Mouse (Mus musculus) bone marrow macrophage, adult 2 months (primary cell): Measurements from ENCODE around the gene Rnf121. TPM values are rescaled to one million over a fixed set of nuclear protein-coding genes. Genes with fewer than 3 reads are reported as not detected.

ENCODE experiments used
- H3K27ac ChIP-seq: 2 replicates; pipeline ENCODE4 v1.5.1; 2012; ENCODE audit warnings: low read depth, low read length; ENCODE audit not compliant: insufficient read depth
- H3K4me1 ChIP-seq: 2 replicates; pipeline ENCODE4 v1.6.1; 2012; ENCODE audit warnings: low read length; ENCODE audit not compliant: control insufficient read depth, insufficient read depth
- H3K4me3 ChIP-seq: 2 replicates; pipeline ENCODE4 v1.5.1; 2012; ENCODE audit warnings: mild to moderate bottlenecking, low read length, moderate library complexity; ENCODE audit not compliant: insufficient read depth
- CTCF ChIP-seq: IDR thresholded peaks from 2 replicates; pipeline ENCODE4 v1.5.1; 2012; ENCODE audit warnings: low read depth, mild to moderate bottlenecking, low read length, moderate library complexity
- POLR2A ChIP-seq: IDR thresholded peaks from 2 replicates; pipeline ENCODE4 v1.6.1; 2012; ENCODE audit warnings: mild to moderate bottlenecking, low read depth, low read length, borderline replicate concordance
- polyA plus RNA-seq: library from polyadenylated mRNA; stranded (reverse); fragments of >200 nt; gene quantifications from 2 replicates; pipeline ENCODE4 v1.2.4, GENCODE M21; 2012; ENCODE audit not compliant: missing spikeins, insufficient read depth, insufficient read length

The Rnf121 gene
- 16.7 and 17.2 TPM in 2 replicates for polyA plus RNA-seq

DNA sequence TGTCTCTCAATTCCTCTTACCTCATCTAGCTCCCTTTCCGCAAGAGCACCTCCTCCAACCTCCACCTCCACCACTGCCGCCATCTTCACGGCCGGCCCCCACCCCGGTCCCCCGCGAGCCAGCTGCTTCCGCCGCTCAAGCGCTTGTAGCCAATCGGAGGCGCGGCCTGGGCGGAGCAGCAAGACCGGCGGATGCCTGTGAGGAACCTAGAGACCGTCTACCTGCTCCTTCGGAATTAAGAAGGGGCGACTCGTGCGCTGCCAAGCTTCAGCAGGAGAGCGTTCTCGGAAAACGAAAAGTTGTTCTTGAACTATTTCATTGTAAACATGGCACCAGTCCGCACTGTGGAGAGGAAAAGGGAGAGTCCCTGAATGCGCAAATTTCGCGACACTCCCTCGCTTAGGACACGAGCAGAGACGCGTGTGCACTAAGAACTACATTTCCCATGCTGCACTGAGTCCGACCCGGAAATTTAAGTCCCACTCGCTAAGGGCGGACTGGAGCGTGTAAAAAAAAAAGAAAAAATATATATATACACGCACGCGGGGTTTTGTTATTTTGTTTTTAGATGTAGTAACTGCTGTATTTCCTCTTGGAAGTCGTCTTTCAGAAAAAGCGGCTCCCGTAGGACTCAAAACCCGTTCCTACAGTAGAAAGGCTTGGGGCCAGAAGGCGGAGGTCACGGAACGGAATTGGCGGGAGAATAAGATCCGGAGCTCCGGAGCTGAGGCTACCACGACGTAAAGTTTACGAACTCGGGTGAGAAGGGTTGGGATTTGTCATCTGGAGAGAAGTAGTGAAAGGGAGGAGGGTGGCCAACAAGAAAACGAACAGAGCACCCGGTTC, at the start of gene Rnf121, which contains the start of the genes Xndc1 and Xntrpc:
Gene Rnf121, minus strand, starts transcription at position 424 of the 846 bp plus-strand sequence.
Gene Xndc1, plus strand, starts transcription at position 466 of the 846 bp plus-strand sequence.
Gene Xntrpc, plus strand, starts transcription at position 668 of the 846 bp plus-strand sequence.
- TF ChIP-seq CTCF = no peak
- no peak; the same call in 1 of the 2 replicates for TF ChIP-seq POLR2A
- Histone ChIP-seq H3K27ac (peak within 1 kb of the TSS; percentile 73), H3K4me1 (peaks cover 12% of the 10 kb centered on the region), H3K4me3 (peak within 1 kb of the TSS; percentile 90)

DNA sequence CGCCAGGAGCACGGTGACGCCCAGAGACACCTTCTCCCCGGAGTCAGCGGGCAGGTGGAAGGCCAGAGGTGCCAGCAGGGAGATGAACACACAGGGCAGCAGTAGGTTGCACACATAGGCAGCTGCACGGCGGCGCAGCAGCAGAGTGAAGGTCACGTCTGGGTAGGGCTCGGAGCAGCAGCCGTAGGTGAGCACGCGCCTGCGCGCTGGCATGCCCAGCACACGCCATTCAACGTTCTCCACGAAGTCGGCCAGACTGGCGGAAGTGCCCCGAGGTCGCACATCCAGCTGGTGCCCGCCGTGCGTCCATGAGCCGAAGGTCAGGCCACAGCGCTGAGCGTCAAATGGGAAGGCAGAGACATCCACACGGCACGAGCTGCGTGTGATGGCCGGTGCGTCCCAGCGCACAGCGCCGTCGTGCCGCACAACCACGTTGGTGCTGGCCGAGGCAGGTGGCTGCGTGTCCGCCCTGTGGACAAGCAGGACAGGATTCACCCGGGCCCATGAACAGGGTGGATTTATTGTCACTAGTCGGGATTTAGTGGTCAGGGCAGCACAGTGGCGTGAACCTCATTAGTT, 48.0 kb upstream of the Rnf121 start:
- TF ChIP-seq CTCF = no peak
- no peak for TF ChIP-seq POLR2A
- no peaks in the 10 kb centered on the region for H3K4me1 ChIP-seq
- H3K4me3 ChIP-seq = no peak overlapping the region
- H3K27ac ChIP-seq = no peak overlapping the region

DNA sequence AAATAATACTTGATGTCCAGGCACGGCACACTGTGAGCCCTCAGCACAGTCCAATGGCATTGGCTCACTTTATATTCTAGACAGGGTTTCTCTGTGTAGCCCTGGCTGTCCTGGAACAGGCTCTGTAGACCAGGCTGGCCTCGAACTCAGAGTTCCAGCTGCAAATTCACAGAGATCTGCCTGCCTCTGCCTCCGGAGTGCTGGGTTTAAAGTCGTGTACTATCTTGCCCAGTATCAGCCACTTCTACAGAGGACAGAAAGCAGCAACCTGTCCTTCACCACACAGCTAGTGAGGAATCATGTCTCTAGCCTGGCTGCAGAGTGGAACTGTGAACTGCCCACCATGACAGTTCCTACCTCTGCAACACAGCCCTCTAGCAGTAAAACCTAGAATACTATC, 44.5 kb upstream of the Rnf121 start:
- no peak overlapping the region for H3K27ac ChIP-seq
- no peak for TF ChIP-seq POLR2A
- TF ChIP-seq CTCF = no peak
- no peaks in the 10 kb centered on the region for H3K4me1 ChIP-seq
- H3K4me3 ChIP-seq = no peak overlapping the region

DNA sequence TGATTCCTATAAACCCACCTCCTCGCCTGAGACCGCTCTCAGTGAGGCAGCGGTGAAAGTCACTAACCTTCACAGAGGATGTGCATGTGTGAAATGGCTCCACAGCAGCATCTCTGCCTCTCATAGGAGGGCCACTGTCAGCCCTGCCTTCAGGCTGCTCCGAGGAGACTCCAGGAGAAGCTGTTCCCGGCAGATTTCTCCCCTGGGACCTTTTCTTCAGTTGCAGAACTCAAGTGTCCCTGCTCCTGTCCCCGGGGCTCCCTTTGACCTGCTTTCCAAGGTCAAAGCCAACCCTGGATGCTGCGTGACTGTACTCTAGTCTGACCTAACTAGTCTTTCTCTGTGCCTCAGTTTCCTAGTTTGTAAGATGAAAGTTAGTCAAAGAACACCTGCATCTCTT, 43.9 kb upstream of the Rnf121 start, which contains the start of gene Art5:
Gene Art5, minus strand, starts transcription at position 319 of the 400 bp plus-strand sequence.
- no peak for TF ChIP-seq POLR2A
- H3K4me3 ChIP-seq = no peak within 1 kb of the TSS
- H3K27ac ChIP-seq = no peak within 1 kb of the TSS
- no peaks in the 10 kb centered on the region for H3K4me1 ChIP-seq

DNA sequence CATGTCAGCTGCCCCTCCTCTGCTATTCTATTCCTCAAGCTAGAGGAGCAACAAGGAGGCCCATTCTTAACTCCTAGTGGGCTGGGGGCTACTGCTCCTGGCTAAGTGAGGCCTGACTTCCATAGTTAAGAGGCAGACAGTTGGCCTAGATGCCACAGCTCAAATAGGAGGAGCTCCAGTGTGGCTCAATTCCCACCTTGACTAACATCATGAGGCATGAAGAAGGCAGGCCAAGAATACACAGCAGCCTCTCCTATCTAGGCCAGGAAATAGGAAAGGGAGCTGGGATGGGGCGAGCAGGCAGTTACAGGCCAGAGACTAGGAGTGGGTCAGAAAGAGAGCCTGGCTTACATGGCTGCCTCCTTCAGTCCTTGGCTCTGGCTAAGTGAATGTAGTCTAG, 42.9 kb upstream of the Rnf121 start:
- no peak overlapping the region for H3K4me3 ChIP-seq
- TF ChIP-seq POLR2A (no peak), CTCF (no peak)
- no peak overlapping the region for H3K27ac ChIP-seq
- no peaks in the 10 kb centered on the region for H3K4me1 ChIP-seq

DNA sequence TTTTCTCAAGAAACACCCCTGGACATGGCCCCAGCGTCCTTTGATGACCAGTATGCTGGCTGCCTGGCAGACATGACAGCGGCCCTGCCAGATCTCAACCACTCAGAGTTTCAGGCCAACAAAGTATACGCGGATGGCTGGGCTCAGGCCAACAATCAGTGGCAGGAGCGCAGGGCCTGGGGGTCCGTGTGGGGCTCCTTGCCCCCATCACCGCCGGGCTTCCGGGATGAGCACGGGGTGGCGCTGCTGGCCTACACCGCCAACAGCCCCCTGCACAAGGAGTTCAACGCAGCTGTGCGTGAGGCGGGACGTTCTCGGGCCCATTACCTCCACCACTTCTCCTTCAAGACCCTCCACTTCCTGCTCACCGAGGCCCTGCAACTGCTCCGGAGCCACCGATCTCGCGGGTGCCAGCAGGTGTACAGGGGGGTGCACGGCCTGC, 41.5 kb upstream of the Rnf121 start:
- TF ChIP-seq POLR2A (no peak), CTCF (no peak)
- H3K4me1 ChIP-seq = no peaks in the 10 kb centered on the region
- no peak overlapping the region for H3K27ac ChIP-seq
- no peak overlapping the region for H3K4me3 ChIP-seq

DNA sequence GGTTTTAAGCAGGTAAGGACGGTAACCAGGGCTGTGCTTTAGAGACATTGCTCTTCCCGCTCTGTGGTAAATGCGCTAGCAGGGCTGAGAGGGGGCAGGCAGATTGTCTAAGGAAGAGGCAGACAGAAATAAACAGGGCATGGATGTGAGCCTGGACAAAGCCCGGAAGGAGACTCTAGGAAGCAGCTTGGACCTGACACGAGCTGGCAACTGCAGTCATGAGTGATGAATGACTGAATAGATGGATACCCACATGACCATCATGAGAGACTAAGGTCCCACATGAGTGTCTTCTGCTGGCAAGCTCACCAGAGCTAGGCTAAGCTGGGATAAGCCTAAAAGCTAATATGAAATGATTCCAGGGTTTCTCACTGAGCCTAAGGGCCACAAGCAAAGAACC, 38.9 kb upstream of the Rnf121 start:
- H3K4me1 ChIP-seq = peaks cover 5% of the 10 kb centered on the region; the same call in 1 of the 2 replicates
- H3K27ac ChIP-seq = no peak overlapping the region
- no peak for TF ChIP-seq POLR2A
- no peak for TF ChIP-seq CTCF
- H3K4me3 ChIP-seq = no peak overlapping the region

DNA sequence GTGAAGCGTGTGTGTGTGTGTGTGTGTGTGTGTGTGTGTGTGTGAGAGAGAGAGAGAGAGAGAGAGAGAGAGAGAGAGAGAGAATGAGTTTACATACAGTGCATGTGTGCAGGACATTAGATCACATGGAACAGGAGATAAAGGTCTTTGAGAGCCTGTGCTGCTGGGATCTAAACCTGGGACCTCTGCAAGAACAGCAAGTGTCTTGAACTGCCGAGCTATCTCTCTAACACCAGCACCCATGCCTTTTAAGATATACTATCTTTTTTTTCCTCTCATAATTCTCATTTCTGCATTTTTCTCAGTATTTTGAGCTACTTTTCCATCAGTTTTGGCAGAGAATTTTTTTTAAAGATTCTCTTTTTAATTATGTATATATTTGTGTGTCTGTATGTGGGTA, 38.3 kb upstream of the Rnf121 start:
- H3K27ac ChIP-seq = no peak overlapping the region
- H3K4me1 ChIP-seq = peaks cover 5% of the 10 kb centered on the region; the same call in 1 of the 2 replicates
- TF ChIP-seq CTCF (no peak), POLR2A (no peak)
- no peak overlapping the region for H3K4me3 ChIP-seq

DNA sequence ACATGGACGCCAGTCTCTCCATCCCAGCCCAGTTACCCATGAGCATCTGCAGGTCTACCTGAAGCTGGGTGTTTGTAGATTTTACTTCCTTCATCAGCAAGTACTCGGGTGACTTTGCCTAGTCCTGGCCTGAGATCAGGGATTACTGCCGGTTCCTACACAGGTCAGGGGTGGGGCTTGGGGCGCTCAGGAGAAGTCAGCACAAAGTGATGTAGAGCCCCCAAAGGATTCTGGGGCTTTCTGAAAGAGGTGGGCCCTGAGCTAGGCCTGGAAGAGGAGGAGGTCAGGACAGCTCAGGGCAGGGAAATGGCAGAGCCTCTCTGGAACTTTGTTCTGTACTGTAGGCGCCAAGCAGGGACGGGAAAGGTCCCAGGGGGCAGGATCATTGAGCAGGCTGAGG, 37.4 kb upstream of the Rnf121 start:
- no peak for TF ChIP-seq CTCF
- TF ChIP-seq POLR2A = no peak
- H3K4me1 ChIP-seq = peaks cover 5% of the 10 kb centered on the region; the same call in 1 of the 2 replicates

DNA sequence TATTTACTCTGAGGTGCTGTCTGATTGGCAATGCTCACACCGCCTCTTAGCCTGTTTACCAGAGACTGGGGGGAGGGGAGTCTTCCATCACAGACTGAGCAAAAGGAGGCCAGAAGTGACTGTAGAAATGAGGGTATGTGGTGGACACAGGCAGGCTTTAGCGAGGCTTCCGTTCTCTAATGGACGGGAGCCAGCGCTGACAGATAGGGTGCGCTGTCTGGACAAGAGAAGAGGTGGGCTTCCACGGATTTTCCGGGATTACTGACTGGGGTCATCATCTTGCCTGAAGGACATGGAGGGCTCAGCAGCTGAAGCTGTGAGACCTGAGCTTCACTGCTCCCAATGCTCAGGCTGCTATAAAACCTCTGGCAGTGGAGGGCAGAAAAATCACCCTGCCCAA, 37.0 kb upstream of the Rnf121 start:
- TF ChIP-seq CTCF (no peak), POLR2A (no peak)
- Histone ChIP-seq H3K27ac (no peak overlapping the region), H3K4me1 (peaks cover 5% of the 10 kb centered on the region; the same call in 1 of the 2 replicates), H3K4me3 (no peak overlapping the region)

More for the DNA sequence above, 37.4 kb upstream of the Rnf121 start:
- Histone ChIP-seq H3K4me3 (no peak overlapping the region), H3K27ac (no peak overlapping the region)
